In genomic region chr7:44304463-44304774, GRCm38 (mm10) we compare ENCODE assay signal across 8 mouse cellular contexts. TPM values are rescaled to one million over a fixed set of nuclear protein-coding genes. Genes with fewer than 3 reads are reported as not detected.
DNase-seq lines count a peak whose midpoint lies in the region; ATAC-seq and TF ChIP-seq lines count a peak whose summit lies in the region.

No protein-coding gene starts in this region.

- H3K79me2 ChIP-seq in liver, adult 2 months (ENCODE audit: control insufficient read depth, insufficient read depth, low read length), result no peaks in the 10 kb centered on the region

- H3K27me3 ChIP-seq in liver, adult 2 months (ENCODE audit: control insufficient read depth, insufficient read depth, low read length), result 0 out of 2 replicates have a peak, but pooled peaks cover 2% of the 10 kb centered on the region
- peaks cover 8% of the 10 kb centered on the region for H3K27me3 ChIP-seq in embryonic facial prominence, embryonic 13.5 days
- H3K27me3 ChIP-seq in limb, embryonic 11.5 days (ENCODE audit: control insufficient read depth, insufficient read depth, low read length), result peaks cover 12% of the 10 kb centered on the region
- H3K27me3 ChIP-seq in neural tube, embryonic 15.5 days (replicated peaks), result 0 out of 2 replicates have a peak, but pooled peaks cover 3% of the 10 kb centered on the region

- H3K4me2 ChIP-seq in embryonic facial prominence, embryonic 13.5 days, result peak overlapping the region; percentile 77
- H3K4me2 ChIP-seq in limb, embryonic 11.5 days (ENCODE audit: low read depth, severe bottlenecking), result peak overlapping the region; percentile 57
- peak overlapping the region; percentile 65 for H3K4me2 ChIP-seq in neural tube, embryonic 15.5 days

- no peaks in the 10 kb centered on the region for H3K9me3 ChIP-seq in embryonic facial prominence, embryonic 13.5 days
- H3K9me3 ChIP-seq in limb, embryonic 11.5 days (ENCODE audit: control insufficient read depth, low read length), result no peaks in the 10 kb centered on the region
- H3K9me3 ChIP-seq in neural tube, embryonic 15.5 days (replicated peaks), result no peaks in the 10 kb centered on the region

- under 1% methylated on average over 25 of the region's 25 CpGs for WGBS in liver, adult 2 months
- under 1% methylated on average over 25 of the region's 25 CpGs for WGBS in embryonic facial prominence, embryonic 13.5 days
- 2% methylated on average over 25 of the region's 25 CpGs for WGBS in limb, embryonic 11.5 days
- WGBS in neural tube, embryonic 15.5 days, result under 1% methylated on average over 25 of the region's 25 CpGs

- peak overlapping the region; percentile 93 for H3K9ac ChIP-seq in liver, adult 2 months (ENCODE audit: low read depth, low read length)
- H3K9ac ChIP-seq in embryonic facial prominence, embryonic 13.5 days, result peak overlapping the region; percentile 96
- H3K9ac ChIP-seq in limb, embryonic 11.5 days (ENCODE audit: low read length), result peak overlapping the region; percentile 84
- peak overlapping the region; percentile 98 for H3K9ac ChIP-seq in neural tube, embryonic 15.5 days (replicated peaks)

- no peak for TF ChIP-seq POLR2A in liver, adult 2 months (IDR thresholded peaks at IDR 0.05; ENCODE audit: extremely low read depth, insufficient read depth, low read length)

- H3K4me1 ChIP-seq in liver, adult 2 months (ENCODE audit: control insufficient read depth, insufficient read depth, low read length), result peaks cover 4% of the 10 kb centered on the region; the same call in 1 of the 2 replicates
- peaks cover 41% of the 10 kb centered on the region for H3K4me1 ChIP-seq in embryonic facial prominence, embryonic 13.5 days
- H3K4me1 ChIP-seq in limb, embryonic 11.5 days (ENCODE audit: control insufficient read depth, insufficient read depth, low read length), result peaks cover 5% of the 10 kb centered on the region
- peaks cover 32% of the 10 kb centered on the region for H3K4me1 ChIP-seq in neural tube, embryonic 15.5 days

- ATAC-seq in embryonic facial prominence, embryonic 13.5 days (ENCODE audit: insufficient number of reproducible peaks, insufficient read depth, low FRiP score, low TSS enrichment, low read depth), result no peak; the same call in 1 of the 2 replicates
- ATAC-seq in limb, embryonic 11.5 days (ENCODE audit: insufficient number of reproducible peaks, low FRiP score, low TSS enrichment, low read depth), result peak; percentile 32
- peak; percentile 46 for ATAC-seq in neural tube, embryonic 15.5 days (ENCODE audit: low FRiP score)

- DNase-seq in liver, adult 2 months (ENCODE audit: extremely low read depth, low read depth, low spot score), result no peak
- DNase-seq in liver, result no peak
- DNase-seq in limb, embryonic 11.5 days (ENCODE audit: low spot score), result no peak
- no peak for DNase-seq in gastrocnemius, adult 8-10 months (ENCODE audit: low spot score in 2 of 2)
- DNase-seq in left cerebral cortex, postnatal 25 days (ENCODE audit: low spot score in 2 of 2), result no peak
- DNase-seq in right cerebral cortex, adult 18-20 months, result no peak

- TF ChIP-seq CTCF in liver, adult 2 months (IDR thresholded peaks at IDR 0.05; ENCODE audit: low read depth, low read length), result no peak

- peak overlapping the region; percentile 70 for H3K27ac ChIP-seq in liver, adult 2 months (replicated peaks; ENCODE audit: insufficient read depth, low read depth, low read length)
- H3K27ac ChIP-seq in embryonic facial prominence, embryonic 13.5 days, result peak overlapping the region; percentile 94
- H3K27ac ChIP-seq in limb, embryonic 11.5 days (replicated peaks; ENCODE audit: low read depth, low read length), result peak overlapping the region; percentile 84
- H3K27ac ChIP-seq in neural tube, embryonic 15.5 days (replicated peaks), result peak overlapping the region; percentile 93

- peak overlapping the region; percentile 86 for H3K4me3 ChIP-seq in liver, adult 2 months (ENCODE audit: insufficient read depth, low read depth, low read length)
- peak overlapping the region; percentile 73 for H3K4me3 ChIP-seq in embryonic facial prominence, embryonic 13.5 days
- H3K4me3 ChIP-seq in limb, embryonic 11.5 days (ENCODE audit: low read depth, low read length), result peak overlapping the region; percentile 62
- H3K4me3 ChIP-seq in neural tube, embryonic 15.5 days (replicated peaks), result peak overlapping the region; percentile 72

- no peaks in the 10 kb centered on the region for H3K36me3 ChIP-seq in liver, adult 2 months (ENCODE audit: control insufficient read depth, insufficient read depth, low read length)
- no peaks in the 10 kb centered on the region; the same call in 1 of the 2 replicates for H3K36me3 ChIP-seq in embryonic facial prominence, embryonic 13.5 days
- peaks cover 3% of the 10 kb centered on the region; the same call in 1 of the 2 replicates for H3K36me3 ChIP-seq in limb, embryonic 11.5 days (ENCODE audit: control insufficient read depth, insufficient read depth, low read length)
- H3K36me3 ChIP-seq in neural tube, embryonic 15.5 days, result no peaks in the 10 kb centered on the region

- intact Hi-C loops in left cerebral cortex, postnatal 25 days (cut with DNase I), result loop anchor here (5.0 kb wide), 1 partner anchor 42 kb away; the partner anchor contains the start of gene Gm15517

RNA-seq across cellular contexts. Expression of gene Clec11a, which starts 2.3 kb away (rescaled TPM):
- 1.3 and 1.9 TPM in 2 replicates for total RNA-seq in liver, adult 2 months (2014; rRNA removed)
- 2.0 and 2.4 TPM in 2 replicates for polyA plus RNA-seq in liver, adult 2 months (2012; rRNA removed)
- 9.1 and 11.9 TPM in 2 replicates for polyA plus RNA-seq in embryonic facial prominence, embryonic 13.5 days (2015; fragmentation: Nextera tagmentation; extraction: Ambion mirVana)
- 1.9 and 2.2 TPM in 2 replicates for polyA plus RNA-seq in limb, embryonic 11.5 days (2014; fragmentation: Nextera tagmentation; extraction: Ambion mirVana)
- 4.8 and 5.5 TPM in 2 replicates for polyA plus RNA-seq in neural tube, embryonic 15.5 days (2015; fragmentation: Nextera tagmentation; extraction: Ambion mirVana)
- total RNA-seq in gastrocnemius, adult 8-10 months (2022), result 1 to 10 TPM in 2 of 4 experiments, under 1 TPM in 2; 0.53 to 1.3 (median 0.99) TPM
- total RNA-seq in left cerebral cortex, postnatal 25 days (2021), result 1 to 10 TPM; 3.5 to 3.9 TPM

RNA-seq across cellular contexts. Expression of gene Shank1, which starts 5.6 kb away (rescaled TPM):
- total RNA-seq in liver, adult 2 months (2014; rRNA removed), result under 0.01 TPM in 1 of 2 replicates, not detected in the other
- 0.04 and 0.06 TPM in 2 replicates for polyA plus RNA-seq in liver, adult 2 months (2012; rRNA removed)
- 5.5 and 6.8 TPM in 2 replicates for polyA plus RNA-seq in embryonic facial prominence, embryonic 13.5 days (2015; fragmentation: Nextera tagmentation; extraction: Ambion mirVana)
- 0.78 and 0.85 TPM in 2 replicates for polyA plus RNA-seq in limb, embryonic 11.5 days (2014; fragmentation: Nextera tagmentation; extraction: Ambion mirVana)
- 38.1 and 47.6 TPM in 2 replicates for polyA plus RNA-seq in neural tube, embryonic 15.5 days (2015; fragmentation: Nextera tagmentation; extraction: Ambion mirVana)
- total RNA-seq in gastrocnemius, adult 8-10 months (2022), result under 1 TPM; 0.17 to 0.43 (median 0.34) TPM
- 100 to 1,000 TPM; 571 to 587 TPM for total RNA-seq in left cerebral cortex, postnatal 25 days (2021)

RNA-seq across cellular contexts. Expression of gene Gm15517, which starts 43.2 kb away (rescaled TPM):
- total RNA-seq in liver, adult 2 months (2014; rRNA removed), result not detected in 2 replicates
- not detected in 2 replicates for polyA plus RNA-seq in liver, adult 2 months (2012; rRNA removed)
- not detected in 2 replicates for polyA plus RNA-seq in embryonic facial prominence, embryonic 13.5 days (2015; fragmentation: Nextera tagmentation; extraction: Ambion mirVana)
- polyA plus RNA-seq in limb, embryonic 11.5 days (2014; fragmentation: Nextera tagmentation; extraction: Ambion mirVana), result not detected in 2 replicates
- not detected in 2 replicates for polyA plus RNA-seq in neural tube, embryonic 15.5 days (2015; fragmentation: Nextera tagmentation; extraction: Ambion mirVana)
- total RNA-seq in gastrocnemius, adult 8-10 months (2022), result not detected
- not detected for total RNA-seq in left cerebral cortex, postnatal 25 days (2021)

RNA-seq across cellular contexts. Expression of gene Acp4, which starts 47.2 kb away (rescaled TPM):
- total RNA-seq in liver, adult 2 months (2014; rRNA removed), result not detected in 2 replicates
- polyA plus RNA-seq in liver, adult 2 months (2012; rRNA removed), result not detected in 2 replicates
- 0.13 TPM in 1 of 2 replicates, not detected in the other for polyA plus RNA-seq in embryonic facial prominence, embryonic 13.5 days (2015; fragmentation: Nextera tagmentation; extraction: Ambion mirVana)
- polyA plus RNA-seq in limb, embryonic 11.5 days (2014; fragmentation: Nextera tagmentation; extraction: Ambion mirVana), result 0.26 and 0.31 TPM in 2 replicates
- 0.11 and 0.15 TPM in 2 replicates for polyA plus RNA-seq in neural tube, embryonic 15.5 days (2015; fragmentation: Nextera tagmentation; extraction: Ambion mirVana)
- not detected for total RNA-seq in gastrocnemius, adult 8-10 months (2022)
- not detected for total RNA-seq in left cerebral cortex, postnatal 25 days (2021)

RNA-seq across cellular contexts. Expression of gene 2410002F23Rik, which starts 57.9 kb away (rescaled TPM):
- total RNA-seq in liver, adult 2 months (2014; rRNA removed), result 6.1 and 7.2 TPM in 2 replicates
- 14.3 and 30.1 TPM in 2 replicates for polyA plus RNA-seq in liver, adult 2 months (2012; rRNA removed)
- polyA plus RNA-seq in embryonic facial prominence, embryonic 13.5 days (2015; fragmentation: Nextera tagmentation; extraction: Ambion mirVana), result 199 and 210 TPM in 2 replicates
- polyA plus RNA-seq in limb, embryonic 11.5 days (2014; fragmentation: Nextera tagmentation; extraction: Ambion mirVana), result 135 and 146 TPM in 2 replicates
- polyA plus RNA-seq in neural tube, embryonic 15.5 days (2015; fragmentation: Nextera tagmentation; extraction: Ambion mirVana), result 198 and 218 TPM in 2 replicates
- 1 to 10 TPM; 5.1 to 9.2 (median 6.6) TPM for total RNA-seq in gastrocnemius, adult 8-10 months (2022)
- total RNA-seq in left cerebral cortex, postnatal 25 days (2021), result 10 to 100 TPM; 72.5 to 73.5 TPM
